Mouse (Mus musculus): ENCODE measurements at regions not wholly inside any gene's neighbourhood (a gene's known extent, or its start where the extent isn't known, plus 50 kb on each side); places are given as distances from the start of the nearest gene placed in this dataset.
"Not testable (repeated sequence)": the region's sequence is repeated elsewhere in the genome, so short reads cannot be mapped to it uniquely, and the experiment has no call there.

GRCm38 (mm10) chr12:109764293-109764692 is 164.2 kb upstream of the Rtl1 start:
- H3K9me3 ChIP-seq = no peaks in the 10 kb centered on the region
- H3K4me2 ChIP-seq = no peak overlapping the region
- no peaks in the 10 kb centered on the region for H3K36me3 ChIP-seq
- 64% methylated on average over 4 of the region's 4 CpGs for WGBS
- H3K9ac ChIP-seq = no peak overlapping the region
- no peaks in the 10 kb centered on the region for H3K27me3 ChIP-seq
- H3K4me3 ChIP-seq = no peak overlapping the region
- no peak for ATAC-seq (ENCODE audit: low read depth)
- H3K27ac ChIP-seq (replicated peaks) = no peak overlapping the region
- H3K4me1 ChIP-seq (replicated peaks) = no peaks in the 10 kb centered on the region

GRCm38 (mm10) chr12:109766602-109767001 is 166.5 kb upstream of the Rtl1 start:
- not testable (repeated sequence) for H3K4me2 ChIP-seq; H3K4me1 ChIP-seq (replicated peaks); H3K27ac ChIP-seq (replicated peaks); H3K9ac ChIP-seq; H3K27me3 ChIP-seq; H3K4me3 ChIP-seq; H3K9me3 ChIP-seq; H3K36me3 ChIP-seq; ATAC-seq (ENCODE audit: low read depth)
- WGBS = 89% methylated on average over 5 of the region's 5 CpGs

DNA sequence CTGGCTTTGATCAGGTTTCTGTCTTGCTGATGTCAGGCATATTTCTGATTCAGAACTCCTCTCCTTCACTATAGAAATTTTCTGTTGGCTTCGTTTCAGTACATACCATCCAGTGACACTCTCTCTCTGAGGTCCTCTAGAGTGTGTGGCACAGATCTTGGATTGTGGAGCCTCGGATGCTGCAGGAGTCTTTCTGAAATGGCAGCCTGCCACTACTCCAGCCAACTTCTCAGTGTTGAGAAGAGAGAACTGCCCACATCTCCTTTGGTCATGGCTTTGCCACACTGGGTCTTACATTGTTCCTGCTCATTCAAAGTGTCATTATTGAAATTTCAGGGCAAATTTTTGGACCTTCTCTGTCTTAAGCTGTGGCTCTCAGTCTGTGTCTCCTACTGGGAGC is 172.4 kb upstream of the Rtl1 start:
- H3K27me3 ChIP-seq = no peaks in the 10 kb centered on the region
- no peak for ATAC-seq (ENCODE audit: low read depth)
- no peak overlapping the region for H3K9ac ChIP-seq
- H3K27ac ChIP-seq (replicated peaks) = no peak overlapping the region
- no peak overlapping the region for H3K4me2 ChIP-seq
- 71% methylated on average over 2 of the region's 2 CpGs for WGBS
- no peaks in the 10 kb centered on the region for H3K36me3 ChIP-seq
- H3K9me3 ChIP-seq = no peaks in the 10 kb centered on the region
- H3K4me3 ChIP-seq = no peak overlapping the region
- H3K4me1 ChIP-seq (replicated peaks) = no peaks in the 10 kb centered on the region

DNA sequence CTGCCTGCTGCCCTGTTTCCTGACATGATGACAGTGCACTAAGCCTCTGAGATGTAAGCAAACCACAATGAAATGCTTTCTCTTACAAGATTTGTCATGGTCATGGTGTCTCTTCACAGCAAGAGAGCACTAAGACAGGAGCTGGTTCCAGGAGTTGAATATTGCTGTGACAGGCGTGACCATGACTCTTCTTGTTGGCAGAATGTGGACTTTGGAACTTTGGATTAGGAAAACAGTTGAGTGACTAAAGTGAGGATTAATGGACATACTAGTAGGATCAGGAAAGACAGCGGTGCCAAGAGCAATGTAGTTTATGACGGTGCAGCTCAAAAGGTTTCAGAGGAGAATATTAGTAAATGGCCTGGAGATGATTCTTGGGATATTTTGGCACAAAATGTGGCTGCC is 173.8 kb upstream of the Rtl1 start:
- no peak overlapping the region for H3K9ac ChIP-seq
- no peaks in the 10 kb centered on the region for H3K36me3 ChIP-seq
- no peaks in the 10 kb centered on the region for H3K4me1 ChIP-seq (replicated peaks)
- H3K9me3 ChIP-seq = no peaks in the 10 kb centered on the region
- H3K27ac ChIP-seq (replicated peaks) = no peak overlapping the region
- no peak overlapping the region for H3K4me2 ChIP-seq
- no peak for ATAC-seq (ENCODE audit: low read depth)
- no peak overlapping the region for H3K4me3 ChIP-seq
- 51% methylated on average over 3 of the region's 3 CpGs for WGBS
- no peaks in the 10 kb centered on the region for H3K27me3 ChIP-seq

DNA sequence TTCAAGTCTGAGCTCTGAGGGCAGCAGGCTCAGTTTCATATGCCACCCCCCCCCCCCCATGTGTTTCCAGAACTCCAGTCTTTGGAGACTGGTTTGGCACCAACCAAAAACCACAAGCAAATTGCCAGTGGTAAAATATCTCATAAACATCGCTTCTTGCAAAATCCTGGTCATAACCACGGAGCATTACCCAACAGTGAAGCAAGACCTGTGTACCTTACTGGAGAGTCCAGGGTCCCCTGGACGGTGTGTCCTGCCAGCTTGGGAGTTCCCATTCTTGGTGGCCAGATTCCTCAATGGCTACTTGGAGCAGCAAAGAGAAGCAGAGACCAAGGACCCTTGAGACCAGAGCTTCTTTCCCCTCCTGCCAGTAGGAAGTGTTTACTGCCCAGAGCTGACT is 198.7 kb upstream of the Rtl1 start:
- H3K4me3 ChIP-seq = no peak overlapping the region
- H3K9me3 ChIP-seq = no peaks in the 10 kb centered on the region
- H3K4me1 ChIP-seq (replicated peaks) = no peaks in the 10 kb centered on the region

DNA sequence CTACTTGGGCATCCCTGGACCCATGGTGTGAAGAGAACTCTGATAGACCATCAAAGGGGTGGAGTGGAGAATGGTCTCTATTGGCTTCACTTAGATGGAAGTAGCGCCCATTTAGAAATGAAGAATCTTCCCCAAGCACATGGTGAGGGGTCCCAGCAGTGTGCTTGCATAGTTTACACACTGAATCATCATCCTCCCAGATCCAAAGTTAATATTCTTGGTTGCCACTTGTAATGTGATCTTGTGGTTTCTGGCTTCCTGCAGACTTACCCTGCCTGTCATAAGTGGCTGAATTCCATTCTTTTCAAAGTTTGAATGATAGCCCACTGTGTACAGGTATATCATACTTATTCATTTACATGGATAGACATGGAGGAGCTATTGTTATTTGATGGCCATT is 199.3 kb upstream of the Rtl1 start:
- Histone ChIP-seq H3K4me1 (replicated peaks) (no peaks in the 10 kb centered on the region), H3K36me3 (no peaks in the 10 kb centered on the region), H3K9me3 (no peaks in the 10 kb centered on the region), H3K4me3 (no peak overlapping the region), H3K9ac (no peak overlapping the region), H3K27me3 (no peaks in the 10 kb centered on the region), H3K4me2 (no peak overlapping the region), H3K27ac (replicated peaks) (no peak overlapping the region)
- WGBS = 91% methylated on average over 1 of the region's 1 CpGs
- ATAC-seq (ENCODE audit: low read depth) = no peak

More for the DNA sequence above, 198.7 kb upstream of the Rtl1 start:
- Histone ChIP-seq H3K4me2 (no peak overlapping the region), H3K27me3 (no peaks in the 10 kb centered on the region), H3K36me3 (no peaks in the 10 kb centered on the region), H3K27ac (replicated peaks) (no peak overlapping the region), H3K9ac (no peak overlapping the region)
- WGBS = 91% methylated on average over 3 of the region's 3 CpGs
- no peak for ATAC-seq (ENCODE audit: low read depth)

DNA sequence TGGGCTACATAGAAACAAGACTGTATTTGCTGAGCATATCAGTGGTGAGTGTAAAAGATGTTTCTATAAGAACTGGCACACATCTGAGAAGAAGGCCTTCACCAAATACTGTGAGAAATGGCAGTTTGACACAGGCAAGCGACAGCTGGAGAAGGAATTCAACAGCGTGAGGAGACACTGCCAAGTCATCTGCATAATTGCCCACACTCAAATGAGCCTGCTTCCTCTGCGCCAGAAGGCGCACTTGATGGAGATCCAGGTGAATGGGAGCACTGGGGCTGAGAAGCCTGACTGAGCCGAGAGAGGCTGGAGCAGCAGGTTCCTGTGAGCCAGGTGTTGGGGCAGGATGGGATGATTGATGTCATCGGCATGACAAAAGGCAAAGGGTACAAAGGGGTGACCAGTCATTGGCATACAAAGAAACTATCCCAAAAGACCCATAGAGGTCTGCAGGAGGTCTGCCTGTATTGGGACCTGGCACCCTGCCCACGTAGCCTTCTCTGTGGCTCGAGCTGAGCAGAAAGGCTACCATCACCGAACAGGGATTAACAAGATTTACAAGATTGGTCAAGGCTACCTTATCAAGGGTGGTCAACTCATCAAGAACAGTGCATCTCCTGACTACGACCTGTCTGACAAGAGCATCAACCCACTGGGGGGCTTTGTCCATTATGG is 227.2 kb upstream of the Rtl1 start:
- Histone ChIP-seq H3K4me2 (no peak overlapping the region), H3K27ac (replicated peaks) (no peak overlapping the region), H3K27me3 (no peaks in the 10 kb centered on the region), H3K36me3 (no peaks in the 10 kb centered on the region), H3K4me1 (replicated peaks) (peaks cover 12% of the 10 kb centered on the region), H3K9ac (no peak overlapping the region), H3K4me3 (no peak overlapping the region), H3K9me3 (no peaks in the 10 kb centered on the region)
- no peak for ATAC-seq (ENCODE audit: low read depth)
- 61% methylated on average over 10 of the region's 10 CpGs for WGBS

DNA sequence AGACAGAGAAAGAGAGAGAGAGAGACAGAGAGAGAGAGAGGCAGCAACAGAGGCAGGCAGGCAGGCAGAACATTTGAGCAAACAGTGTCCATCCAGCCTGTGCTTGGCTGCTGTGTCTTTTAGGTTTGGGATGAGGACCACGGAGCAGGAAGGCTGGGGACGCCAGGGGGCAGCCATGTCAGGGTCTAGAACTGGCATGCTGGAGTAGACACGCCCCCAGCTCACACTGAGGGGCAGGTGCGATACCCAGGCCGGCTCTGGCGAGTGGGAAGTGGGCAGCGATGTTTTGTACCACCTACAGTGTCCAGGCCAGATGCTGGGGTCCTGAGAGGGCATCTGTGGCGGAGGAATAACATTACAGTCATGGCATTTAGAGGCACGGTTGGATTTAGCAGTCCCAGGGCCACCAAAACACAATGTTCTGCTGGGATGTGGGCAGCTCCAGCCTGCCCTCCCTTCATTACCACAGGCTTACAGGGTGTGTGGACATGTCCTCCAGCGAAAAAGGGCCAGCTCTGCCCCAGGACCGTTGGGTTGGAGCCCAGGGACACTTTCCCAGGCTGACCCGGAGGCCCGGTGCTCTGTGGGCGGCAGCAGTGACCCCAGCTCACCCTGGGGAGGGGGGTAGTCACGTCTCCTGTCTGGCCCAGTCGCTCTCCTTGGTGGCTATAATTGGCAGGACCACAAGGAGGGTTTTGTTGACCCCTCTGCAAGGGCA is 230.3 kb upstream of the Rtl1 start:
- no peak overlapping the region for H3K4me2 ChIP-seq
- no peak overlapping the region for H3K27ac ChIP-seq (replicated peaks)
- no peaks in the 10 kb centered on the region for H3K36me3 ChIP-seq
- H3K9me3 ChIP-seq = no peaks in the 10 kb centered on the region
- no peak for ATAC-seq (ENCODE audit: low read depth)
- no peak overlapping the region for H3K4me3 ChIP-seq
- H3K27me3 ChIP-seq = no peaks in the 10 kb centered on the region
- WGBS = 33% methylated on average over 16 of the region's 16 CpGs
- peaks cover 12% of the 10 kb centered on the region for H3K4me1 ChIP-seq (replicated peaks)
- H3K9ac ChIP-seq = no peak overlapping the region

- no peak overlapping the region for H3K9ac ChIP-seq
- WGBS = 89% methylated on average over 10 of the region's 10 CpGs
Observed at GRCm38 (mm10) chr12:109832964-109833363, 232.8 kb upstream of the Rtl1 start.

DNA sequence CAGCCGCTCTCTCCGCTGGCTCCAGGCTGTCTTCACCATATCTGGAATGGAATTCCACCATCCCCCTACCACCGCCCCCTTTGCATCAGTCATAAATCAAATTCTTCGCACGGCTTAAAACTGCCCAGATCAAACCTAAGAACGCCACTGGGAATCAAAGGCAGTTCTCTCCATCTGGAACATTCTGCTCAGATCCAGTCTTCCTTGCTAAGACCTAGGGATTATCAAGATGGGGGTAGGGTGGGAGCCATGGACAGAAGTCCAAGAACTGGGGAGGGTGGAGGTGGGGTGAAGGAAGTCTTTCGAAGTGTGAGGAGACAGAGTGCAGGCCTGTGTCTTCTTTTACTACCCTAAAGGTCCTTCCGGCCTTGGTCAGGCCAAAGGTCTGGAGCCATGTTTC is 236.4 kb upstream of the Rtl1 start:
- no peak for ATAC-seq (ENCODE audit: low read depth)
- H3K4me2 ChIP-seq = no peak overlapping the region
- H3K36me3 ChIP-seq = no peaks in the 10 kb centered on the region
- 71% methylated on average over 8 of the region's 8 CpGs for WGBS
- no peaks in the 10 kb centered on the region for H3K27me3 ChIP-seq
- H3K9ac ChIP-seq = no peak overlapping the region
- no peaks in the 10 kb centered on the region for H3K9me3 ChIP-seq
- H3K27ac ChIP-seq (replicated peaks) = no peak overlapping the region
- peaks cover 23% of the 10 kb centered on the region for H3K4me1 ChIP-seq (replicated peaks)
- H3K4me3 ChIP-seq = no peak overlapping the region

More at GRCm38 (mm10) chr12:109832964-109833363, 232.8 kb upstream of the Rtl1 start:
- Histone ChIP-seq H3K4me1 (replicated peaks) (peaks cover 7% of the 10 kb centered on the region), H3K36me3 (no peaks in the 10 kb centered on the region), H3K4me3 (no peak overlapping the region), H3K4me2 (no peak overlapping the region), H3K27ac (replicated peaks) (no peak overlapping the region), H3K27me3 (no peaks in the 10 kb centered on the region), H3K9me3 (no peaks in the 10 kb centered on the region)
- no peak for ATAC-seq (ENCODE audit: low read depth)

DNA sequence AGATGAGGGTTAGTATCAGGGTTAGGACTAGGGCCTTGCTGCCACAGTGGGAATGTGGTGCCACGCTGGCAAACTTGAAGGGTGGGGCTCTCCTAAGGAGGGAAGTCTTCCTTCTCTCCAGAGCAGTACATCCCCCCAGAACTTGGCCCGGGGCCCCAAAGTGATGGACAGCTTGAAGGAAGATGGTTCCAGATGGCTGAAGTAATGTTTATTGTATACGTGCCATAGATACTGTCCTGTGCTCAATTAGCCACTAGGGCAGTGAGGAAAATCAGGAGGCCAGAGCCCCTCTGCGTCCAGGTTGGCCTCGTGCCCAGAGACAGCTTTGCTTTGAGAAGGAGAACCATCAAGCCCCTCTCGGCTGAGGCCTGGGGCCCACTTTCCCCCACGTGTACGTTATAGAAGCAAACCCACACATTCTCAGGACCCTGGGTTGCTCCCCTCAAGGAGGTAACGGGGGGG is 239.0 kb upstream of the Rtl1 start:
- ATAC-seq (ENCODE audit: low read depth) = peak; percentile 72
- H3K9ac ChIP-seq = no peak overlapping the region
- no peak overlapping the region for H3K4me2 ChIP-seq
- no peaks in the 10 kb centered on the region for H3K36me3 ChIP-seq
- H3K27ac ChIP-seq (replicated peaks) = 0 out of 2 replicates have a peak overlapping the region, but pooled peaks have one; percentile 33
- no peaks in the 10 kb centered on the region for H3K9me3 ChIP-seq
- WGBS = 33% methylated on average over 9 of the region's 9 CpGs
- peaks cover 23% of the 10 kb centered on the region for H3K4me1 ChIP-seq (replicated peaks)
- no peaks in the 10 kb centered on the region for H3K27me3 ChIP-seq
- no peak overlapping the region for H3K4me3 ChIP-seq

GRCm38 (mm10) chr12:109839946-109840524 is 239.9 kb upstream of the Rtl1 start:
- peaks cover 26% of the 10 kb centered on the region for H3K4me1 ChIP-seq (replicated peaks)
- ATAC-seq (ENCODE audit: low read depth) = no peak
- H3K9me3 ChIP-seq = no peaks in the 10 kb centered on the region
- no peak overlapping the region for H3K4me3 ChIP-seq
- H3K4me2 ChIP-seq = no peak overlapping the region
- no peaks in the 10 kb centered on the region for H3K36me3 ChIP-seq
- no peak overlapping the region for H3K27ac ChIP-seq (replicated peaks)
- WGBS = 73% methylated on average over 14 of the region's 14 CpGs
- H3K9ac ChIP-seq = no peak overlapping the region
- H3K27me3 ChIP-seq = no peaks in the 10 kb centered on the region

Data from neural tube, embryonic 13.5 days (tissue).